Mouse (Mus musculus) embryonic fibroblast, embryonic 13.5 days (primary cell): Measurements from ENCODE around the gene Izumo2.

Experiments
- CTCF ChIP-seq: IDR thresholded peaks from 2 replicates; pipeline ENCODE4 v1.5.1; 2011; ENCODE audit warnings: mild to moderate bottlenecking, control low read depth, low read length, moderate library complexity, borderline replicate concordance; ENCODE audit not compliant: insufficient read depth
- POLR2A ChIP-seq: IDR thresholded peaks from 2 replicates; pipeline ENCODE4 v1.6.1; 2011; ENCODE audit warnings: low read depth, mild to moderate bottlenecking, control low read depth, low read length, moderate library complexity

DNA sequence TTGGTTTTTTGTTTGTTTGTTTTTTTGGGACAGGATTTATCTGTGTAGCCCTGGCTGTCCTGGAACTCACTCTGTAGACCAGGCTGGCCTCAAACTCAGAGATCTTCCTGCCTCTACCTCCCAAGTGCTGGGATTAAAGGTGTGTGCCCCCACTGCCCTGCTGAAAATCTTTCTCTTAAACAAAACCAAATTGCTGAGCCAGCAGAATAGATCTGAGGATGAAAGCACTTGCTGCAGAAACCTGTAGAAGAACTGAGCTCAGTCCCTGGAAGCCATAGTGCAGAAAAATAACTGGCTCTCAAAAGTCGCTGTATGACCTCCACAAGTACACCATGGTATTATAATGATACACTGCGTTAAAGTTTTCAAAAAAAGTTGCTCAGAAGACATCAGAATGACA is 48.6 kb downstream of the Izumo2 start:
- TF ChIP-seq POLR2A (no peak), CTCF (no peak)
